Mouse (Mus musculus) bone marrow macrophage, adult 2 months (primary cell): ENCODE results near the gene Zfr2.

ENCODE experiments used
- CTCF ChIP-seq: IDR thresholded peaks from 2 replicates; pipeline ENCODE4 v1.5.1; 2012; ENCODE audit warnings: low read depth, mild to moderate bottlenecking, low read length, moderate library complexity
- POLR2A ChIP-seq: IDR thresholded peaks from 2 replicates; pipeline ENCODE4 v1.6.1; 2012; ENCODE audit warnings: mild to moderate bottlenecking, low read depth, low read length, borderline replicate concordance

GRCm38 (mm10) chr10:81232580-81233225, at the start of gene Zfr2:
- no peak for TF ChIP-seq POLR2A
- no peak for TF ChIP-seq CTCF
